ENCODE assay signal across 23 mouse cellular contexts in the genomic region with DNA sequence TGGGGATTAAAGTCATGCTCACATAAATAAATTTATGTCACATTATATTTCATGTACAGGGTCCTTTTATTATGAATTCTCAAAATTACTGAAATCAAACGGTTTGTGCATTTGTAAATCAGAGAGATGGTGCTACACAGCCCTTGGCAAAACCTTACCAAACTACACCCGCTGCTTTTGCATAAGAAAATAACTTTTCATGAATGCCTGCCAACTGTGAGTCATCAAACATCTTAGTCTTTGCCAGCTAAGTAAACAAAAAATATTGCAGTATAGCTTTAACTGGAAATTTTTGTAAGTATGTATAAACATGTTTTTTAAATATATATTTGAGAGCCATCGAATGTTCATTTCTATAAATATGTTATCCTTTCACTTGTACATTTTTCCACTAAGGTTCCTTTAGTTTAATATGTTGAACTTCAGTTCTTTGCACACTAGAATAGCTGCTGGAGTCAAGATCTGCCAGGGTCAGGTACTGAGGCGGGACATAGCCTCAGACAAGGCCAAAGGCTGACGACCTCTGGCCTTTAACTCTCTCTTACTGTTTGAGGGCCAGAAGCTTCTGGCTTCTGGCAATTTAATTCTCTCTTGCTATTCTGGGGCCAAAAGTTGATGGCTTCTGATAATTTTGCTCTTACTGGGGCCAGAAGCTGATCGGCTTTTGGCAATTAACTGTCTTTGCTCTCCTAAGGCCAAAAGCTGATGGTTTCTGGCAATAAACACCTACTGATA. TPM values are rescaled to one million over a fixed set of nuclear protein-coding genes. Genes with fewer than 3 reads are reported as not detected.
DNase-seq lines count a peak whose midpoint lies in the region; ATAC-seq and TF ChIP-seq lines count a peak whose summit lies in the region.
"Had no signal": no experiment of that assay in that cellular context is flagged by ENCODE, and none has a peak within 500 bp of the region (broad histone marks: within the 10 kb centered on the region; RNA-seq: fewer than 3 reads in every experiment).

No protein-coding gene starts in this region.

- ATAC-seq in lung, postnatal 0 days, result 0 out of 2 replicates have a peak, but pooled peaks have one; percentile 7
- ATAC-seq: activated CD4-positive, CD25-positive, alpha-beta regulatory T cell, adult 4 months; intestine, embryonic 16.5 days had no signal

- no peaks in the 10 kb centered on the region for H3K27me3 ChIP-seq in heart, adult 2 months (ENCODE audit: control insufficient read depth, insufficient read depth, low read length)
- no peaks in the 10 kb centered on the region for H3K27me3 ChIP-seq in lung, postnatal 0 days (replicated peaks; ENCODE audit: insufficient read depth, low read length)

- H3K4me2 ChIP-seq in lung, postnatal 0 days (replicated peaks; ENCODE audit: low read depth, low read length), result no peak overlapping the region
- H3K4me2 ChIP-seq: hindbrain, embryonic 13.5 days; neural tube, embryonic 13.5 days had no signal

- no peak overlapping the region; the same call in 1 of the 2 replicates for H3K27ac ChIP-seq in heart, adult 2 months
- peak overlapping the region; percentile 72 for H3K27ac ChIP-seq in lung, postnatal 0 days (ENCODE audit: low read length)
- H3K27ac ChIP-seq: hindbrain, embryonic 13.5 days; kidney, postnatal 0 days; limb, embryonic 10.5 days; liver, embryonic 14.5 days; neural tube, embryonic 13.5 days had no signal

- no peak overlapping the region for H3K4me3 ChIP-seq in heart, adult 2 months
- no peak overlapping the region for H3K4me3 ChIP-seq in lung, postnatal 0 days (ENCODE audit: low read depth, low read length)
- H3K4me3 ChIP-seq: erythroblast, embryonic 14.5 days; hindbrain, embryonic 13.5 days; limb, embryonic 10.5 days; neural tube, embryonic 13.5 days had no signal

- intact Hi-C loops in heart, adult 2 months (cut with DNase I), result no loop called here

- H3K9me3 ChIP-seq in lung, postnatal 0 days (ENCODE audit: low read length), result no peaks in the 10 kb centered on the region
- H3K9me3 ChIP-seq: hindbrain, embryonic 13.5 days; limb, embryonic 10.5 days; neural tube, embryonic 13.5 days had no signal

- H3K79me2 ChIP-seq in heart, adult 2 months (replicated peaks; ENCODE audit: control insufficient read depth, insufficient read depth, low read length), result no peaks in the 10 kb centered on the region

- WGBS in heart, adult 2 months, result 64% methylated on average over 6 of the region's 6 CpGs
- WGBS in lung, postnatal 0 days, result 45% methylated on average over 6 of the region's 6 CpGs

- no peak for TF ChIP-seq POLR2A in heart, adult 2 months (IDR thresholded peaks at IDR 0.05; ENCODE audit: insufficient read depth, low read depth, low read length)

- TF ChIP-seq CTCF in heart, adult 2 months (IDR thresholded peaks at IDR 0.05), result no peak
- no peak for TF ChIP-seq CTCF in lung, postnatal 0 days (IDR thresholded peaks at IDR 0.05)

- no peaks in the 10 kb centered on the region; the same call in 1 of the 2 replicates for H3K4me1 ChIP-seq in heart, adult 2 months (ENCODE audit: control insufficient read depth, insufficient read depth, low read length)
- peaks cover 4% of the 10 kb centered on the region; the same call in 1 of the 2 replicates for H3K4me1 ChIP-seq in lung, postnatal 0 days (ENCODE audit: insufficient read depth, low read depth, low read length)

- TF ChIP-seq EP300 in heart, adult 2 months (IDR thresholded peaks at IDR 0.05; ENCODE audit: insufficient read depth, low read depth, low read length), result no peak
- TF ChIP-seq EP300 in lung, postnatal 0 days (IDR thresholded peaks at IDR 0.05), result peak; percentile 69

- H3K9ac ChIP-seq in heart, adult 2 months (ENCODE audit: low read depth, low read length), result no peak overlapping the region
- H3K9ac ChIP-seq in lung, postnatal 0 days (replicated peaks; ENCODE audit: low read depth), result no peak overlapping the region
- H3K9ac ChIP-seq: hindbrain, embryonic 13.5 days; liver, embryonic 14.5 days; neural tube, embryonic 13.5 days had no signal

- DNase-seq in adrenal gland, postnatal 10 days, result peak; percentile 42
- DNase-seq in adrenal gland, postnatal 25 days, result no peak
- DNase-seq in heart, adult 11 months, result peak; percentile 66
- no peak for DNase-seq in heart, adult 2 months
- peak; percentile 95 for DNase-seq in 3T3-L1 (ENCODE audit: low read depth, low spot score)
- DNase-seq in lung, postnatal 0 days (ENCODE audit: low spot score), result peak; percentile 89
- no peak for DNase-seq in layer of hippocampus, adult 9-11 months
- no peak for DNase-seq in layer of hippocampus, postnatal 36 days
- DNase-seq: cerebellum, adult 9-11 months; right cerebral cortex, postnatal 4 days had no signal

- H3K36me3 ChIP-seq in heart, adult 2 months (ENCODE audit: control insufficient read depth, insufficient read depth, low read length), result no peaks in the 10 kb centered on the region
- H3K36me3 ChIP-seq in lung, postnatal 0 days (ENCODE audit: insufficient read depth, low read length), result no peaks in the 10 kb centered on the region
- H3K36me3 ChIP-seq: hindbrain, embryonic 13.5 days; limb, embryonic 10.5 days; neural tube, embryonic 13.5 days had no signal

RNA-seq across cellular contexts. Expression of a gene that starts 4.3 kb away (rescaled TPM):
- total RNA-seq in adrenal gland, postnatal 10 days (2021), result 10 to 100 TPM; 77.8 TPM
- 263 and 300 TPM in 2 replicates for total RNA-seq in adrenal gland, postnatal 25 days (2021)
- total RNA-seq in heart, adult 2 months (2021), result 100 to 1,000 TPM; 139 to 167 TPM
- polyA plus RNA-seq in heart, adult 2 months (2012; rRNA removed), result 87.1 and 118 TPM in 2 replicates
- polyA plus RNA-seq in lung, postnatal 0 days (2015; fragmentation: Nextera tagmentation; extraction: Ambion mirVana), result 94.8 and 105 TPM in 2 replicates
- total RNA-seq in layer of hippocampus, postnatal 36 days (2021), result 1 to 10 TPM; 9.5 to 9.6 TPM

RNA-seq across cellular contexts. Expression of a gene that starts 20.3 kb away (rescaled TPM):
- under 1 TPM; 0.45 to 0.70 TPM for total RNA-seq in adrenal gland, postnatal 10 days (2021)
- total RNA-seq in adrenal gland, postnatal 25 days (2021), result 3.9 TPM in 2 replicates
- total RNA-seq in heart, adult 2 months (2021), result under 1 TPM in 1 of 2 experiments, not detected in 1; 0.21 TPM
- 0.15 and 0.33 TPM in 2 replicates for polyA plus RNA-seq in heart, adult 2 months (2012; rRNA removed)
- 22.9 and 26.5 TPM in 2 replicates for polyA plus RNA-seq in lung, postnatal 0 days (2015; fragmentation: Nextera tagmentation; extraction: Ambion mirVana)
- not detected for total RNA-seq in layer of hippocampus, postnatal 36 days (2021)
- total RNA-seq: granulocyte monocyte progenitor cell, adult 5-6 weeks; megakaryocyte-erythroid progenitor cell, adult 5-6 weeks had no signal
- polyA plus RNA-seq: activated CD4-positive, CD25-positive, alpha-beta regulatory T cell, adult 4 months; erythroblast, embryonic 14.5 days; frontal cortex, adult 2 months had no signal

RNA-seq across cellular contexts. Expression of a gene that starts 23.3 kb away (rescaled TPM):
- 10 to 100 TPM; 20.9 to 33.4 TPM for total RNA-seq in adrenal gland, postnatal 10 days (2021)
- 29.7 and 36.5 TPM in 2 replicates for total RNA-seq in adrenal gland, postnatal 25 days (2021)
- total RNA-seq in heart, adult 2 months (2021), result 10 to 100 TPM in 1 of 2 experiments, 1 to 10 TPM in 1; 7.5 to 12.2 TPM
- 12.1 and 18.6 TPM in 2 replicates for polyA plus RNA-seq in heart, adult 2 months (2012; rRNA removed)
- polyA plus RNA-seq in lung, postnatal 0 days (2015; fragmentation: Nextera tagmentation; extraction: Ambion mirVana), result 29.0 and 33.1 TPM in 2 replicates
- total RNA-seq in layer of hippocampus, postnatal 36 days (2021), result 10 to 100 TPM; 20.6 to 23.7 TPM

RNA-seq across cellular contexts. Expression of a gene that starts 26.4 kb away (rescaled TPM):
- total RNA-seq in adrenal gland, postnatal 10 days (2021), result not detected
- total RNA-seq in adrenal gland, postnatal 25 days (2021), result not detected in 2 replicates
- not detected for total RNA-seq in heart, adult 2 months (2021)
- polyA plus RNA-seq in heart, adult 2 months (2012; rRNA removed), result not detected in 2 replicates
- polyA plus RNA-seq in lung, postnatal 0 days (2015; fragmentation: Nextera tagmentation; extraction: Ambion mirVana), result not detected in 2 replicates
- not detected for total RNA-seq in layer of hippocampus, postnatal 36 days (2021)
- total RNA-seq: granulocyte monocyte progenitor cell, adult 5-6 weeks; megakaryocyte-erythroid progenitor cell, adult 5-6 weeks had no signal
- polyA plus RNA-seq: activated CD4-positive, CD25-positive, alpha-beta regulatory T cell, adult 4 months; erythroblast, embryonic 14.5 days; frontal cortex, adult 2 months; heart, embryonic 16.5 days; hindbrain, embryonic 13.5 days; intestine, embryonic 16.5 days; kidney, postnatal 0 days; limb, embryonic 10.5 days; liver, embryonic 14.5 days; neural tube, embryonic 13.5 days; thymus, postnatal 0 days had no signal

RNA-seq across cellular contexts. Expression of a gene that starts 45.0 kb away (rescaled TPM):
- total RNA-seq in adrenal gland, postnatal 10 days (2021), result 1 to 10 TPM in 1 of 2 experiments, under 1 TPM in 1; 0.81 to 5.7 TPM
- total RNA-seq in adrenal gland, postnatal 25 days (2021), result 0.21 TPM in 1 of 2 replicates, not detected in the other
- total RNA-seq in heart, adult 2 months (2021), result 1 to 10 TPM; 4.3 to 4.9 TPM
- 12.1 and 20.9 TPM in 2 replicates for polyA plus RNA-seq in heart, adult 2 months (2012; rRNA removed)
- polyA plus RNA-seq in lung, postnatal 0 days (2015; fragmentation: Nextera tagmentation; extraction: Ambion mirVana), result 0.05 TPM in 1 of 2 replicates, not detected in the other
- total RNA-seq in layer of hippocampus, postnatal 36 days (2021), result 1 to 10 TPM; 2.7 to 3.6 TPM
- total RNA-seq: granulocyte monocyte progenitor cell, adult 5-6 weeks; megakaryocyte-erythroid progenitor cell, adult 5-6 weeks had no signal
- polyA plus RNA-seq: activated CD4-positive, CD25-positive, alpha-beta regulatory T cell, adult 4 months; erythroblast, embryonic 14.5 days had no signal

Comparison
In these comparisons a context has a peak if more than half of its experiments do, and no peak if none do; other contexts are left out.
1. DNase-seq: peak in adrenal gland, postnatal 10 days (single experiment), heart, adult 11 months (single experiment), 3T3-L1 (single experiment) and lung, postnatal 0 days (single experiment); none in adrenal gland, postnatal 25 days (single experiment), heart, adult 2 months (0 of 2), layer of hippocampus, adult 9-11 months (single experiment) and layer of hippocampus, postnatal 36 days (0 of 2).
2. RNA of a gene that starts 4.3 kb away (total RNA-seq): 263 to 300 TPM in adrenal gland, postnatal 25 days, 139 to 167 TPM in heart, adult 2 months and 77.8 TPM in adrenal gland, postnatal 10 days; 9.5 to 9.6 TPM in layer of hippocampus, postnatal 36 days; every median in the first group is over 4 times any median in the second.